Mouse (Mus musculus) CH12.LX (cell line): ENCODE measurements around the gene Cyp2c23. TPM values are rescaled to one million over a fixed set of nuclear protein-coding genes. Genes with fewer than 3 reads are reported as not detected.

ENCODE experiments used
- DNase-seq: peaks from one replicate; pipeline ENCODE4 v3.0.0-alpha.2; 2013; ENCODE audit errors: extremely low read depth
- H3K27ac ChIP-seq: 2 replicates; pipeline ENCODE4 v1.5.1; 2012; ENCODE audit warnings: low read depth, mild to moderate bottlenecking, control low read depth, moderate library complexity; ENCODE audit not compliant: insufficient read depth
- H3K27me3 ChIP-seq: replicated peaks from 2 replicates; pipeline ENCODE3; 2012; ENCODE audit warnings: inconsistent platforms
- H3K36me3 ChIP-seq, 2 experiments: replicated peaks in 1 of 2; 2 replicates each; pipeline versions ENCODE3 to v1.6.1; 2012; ENCODE audit warnings: inconsistent platforms in 1 of 2, low read length in 1 of 2, mild to moderate bottlenecking in 1 of 2, mixed read lengths in 1 of 2, moderate library complexity in 1 of 2; ENCODE audit not compliant: control insufficient read depth in 1 of 2, insufficient read depth in 1 of 2
- H3K4me1 ChIP-seq, 2 experiments: 2 replicates each; pipeline ENCODE4 v1.6.1; 2012; ENCODE audit warnings: inconsistent platforms in 1 of 2, moderate library complexity in 1 of 2; ENCODE audit not compliant: insufficient read depth in 2 of 2, control insufficient read depth in 1 of 2
- H3K4me2 ChIP-seq: 2 replicates; pipeline ENCODE4 v1.6.1; 2012; ENCODE audit warnings: low read depth, mild to moderate bottlenecking, control low read depth; ENCODE audit not compliant: poor library complexity, insufficient read depth, severe bottlenecking
- H3K4me3 ChIP-seq, 3 experiments: fragments of 150-350 bp in 1 of 3; sonication (generic) in 1 of 3; replicated peaks in 1 of 3; 2 replicates each; pipeline versions ENCODE3 to v1.5.1; 2011 to 2012; ENCODE audit warnings: low read depth in 2 of 3, low read length in 2 of 3, mild to moderate bottlenecking in 2 of 3, moderate library complexity in 2 of 3, control low read depth in 1 of 3, improper control_type of control experiment in 1 of 3, inconsistent platforms in 1 of 3, mixed read lengths in 1 of 3; ENCODE audit not compliant: poor library complexity in 1 of 3
- H3K79me2 ChIP-seq: replicated peaks from 2 replicates; pipeline ENCODE4 v1.6.1; 2012; ENCODE audit warnings: mild to moderate bottlenecking, moderate library complexity; ENCODE audit not compliant: control insufficient read depth, poor library complexity, insufficient read depth, severe bottlenecking; ENCODE audit errors: extremely low read depth
- H3K9ac ChIP-seq: 2 replicates; pipeline ENCODE4 v1.6.1; 2012; ENCODE audit warnings: low read depth, mild to moderate bottlenecking, control low read depth, moderate library complexity; ENCODE audit not compliant: insufficient read depth
- H3K9me3 ChIP-seq: replicated peaks from 2 replicates; pipeline ENCODE3; 2012; ENCODE audit warnings: low read length, inconsistent platforms, mixed read lengths
- BHLHE40 ChIP-seq: IDR thresholded peaks from 2 replicates; pipeline ENCODE4 v1.6.1; 2011; ENCODE audit warnings: mild to moderate bottlenecking, low read depth, low read length, improper control_type of control experiment
- CHD1 ChIP-seq: IDR thresholded peaks from 2 replicates; pipeline ENCODE4 v1.6.1; 2012; ENCODE audit warnings: low read depth, low read length, improper control_type of control experiment, inconsistent platforms
- CHD2 ChIP-seq: IDR thresholded peaks from 2 replicates; pipeline ENCODE4 v1.6.1; 2011; ENCODE audit warnings: low read length, improper control_type of control experiment
- CTCF ChIP-seq, 2 experiments: IDR thresholded peaks in 1 of 2; conservative IDR thresholded peaks in 1 of 2; 2 replicates each; pipeline ENCODE4 v1.5.1; 2011 to 2012; ENCODE audit warnings: low read depth in 2 of 2, low read length in 2 of 2, improper control_type of control experiment in 1 of 2, inconsistent platforms in 1 of 2, mild to moderate bottlenecking in 1 of 2, moderate library complexity in 1 of 2
- E2F4 ChIP-seq: IDR thresholded peaks from 2 replicates; pipeline ENCODE4 v1.6.1; 2011; ENCODE audit warnings: low read depth, low read length, improper control_type of control experiment; ENCODE audit not compliant: insufficient replicate concordance
- ELF1 ChIP-seq: IDR thresholded peaks from 2 replicates; pipeline ENCODE4 v1.6.1; 2014; ENCODE audit warnings: low read depth, mild to moderate bottlenecking, inconsistent platforms, low read length, improper control_type of control experiment
- EP300 ChIP-seq: IDR thresholded peaks from 2 replicates; pipeline ENCODE4 v1.6.1; 2011; ENCODE audit warnings: low read length, improper control_type of control experiment
- ETS1 ChIP-seq: conservative IDR thresholded peaks from 2 replicates; pipeline ENCODE4 v1.6.1; 2012; ENCODE audit warnings: low read depth, mild to moderate bottlenecking, inconsistent platforms, low read length, improper control_type of control experiment, moderate library complexity
- GABPA ChIP-seq: IDR thresholded peaks from 2 replicates; pipeline ENCODE4 v1.6.1; 2012; ENCODE audit warnings: low read depth, low read length, improper control_type of control experiment, inconsistent platforms; ENCODE audit not compliant: insufficient replicate concordance
- HCFC1 ChIP-seq: IDR thresholded peaks from 2 replicates; pipeline ENCODE4 v1.6.1; 2012; ENCODE audit warnings: low read depth, mild to moderate bottlenecking, inconsistent platforms, low read length, improper control_type of control experiment
- IRF4 ChIP-seq: IDR thresholded peaks from 2 replicates; pipeline ENCODE4 v1.6.1; 2014; ENCODE audit warnings: low read depth, mild to moderate bottlenecking, inconsistent platforms, low read length, improper control_type of control experiment
- JUN ChIP-seq: IDR thresholded peaks from 2 replicates; pipeline ENCODE4 v1.6.1; 2011; ENCODE audit warnings: low read depth, mild to moderate bottlenecking, low read length, improper control_type of control experiment, moderate library complexity; ENCODE audit not compliant: insufficient read depth
- JUND ChIP-seq: conservative IDR thresholded peaks from 2 replicates; pipeline ENCODE4 v1.6.1; 2011; ENCODE audit warnings: low read depth, low read length, improper control_type of control experiment
- KAT2A ChIP-seq: IDR thresholded peaks from 2 replicates; pipeline ENCODE4 v1.6.1; 2012; ENCODE audit warnings: low read length, improper control_type of control experiment, inconsistent platforms; ENCODE audit not compliant: insufficient replicate concordance
- MAFK ChIP-seq: IDR thresholded peaks from 2 replicates; pipeline ENCODE4 v1.6.1; 2011; ENCODE audit warnings: low read length, improper control_type of control experiment; ENCODE audit not compliant: insufficient replicate concordance
- MAX ChIP-seq: IDR thresholded peaks from 2 replicates; pipeline ENCODE4 v1.6.1; 2011; ENCODE audit warnings: low read length, improper control_type of control experiment
- MAZ ChIP-seq: IDR thresholded peaks from 2 replicates; pipeline ENCODE4 v1.6.1; 2012; ENCODE audit warnings: low read depth, mild to moderate bottlenecking, inconsistent platforms, low read length, improper control_type of control experiment, moderate library complexity
- MEF2A ChIP-seq: IDR thresholded peaks from 2 replicates; pipeline ENCODE4 v1.6.1; 2014; ENCODE audit warnings: low read depth, mild to moderate bottlenecking, inconsistent platforms, low read length, improper control_type of control experiment, borderline replicate concordance
- MXI1 ChIP-seq: IDR thresholded peaks from 2 replicates; pipeline ENCODE4 v1.6.1; 2011; ENCODE audit warnings: mild to moderate bottlenecking, low read depth, low read length, improper control_type of control experiment
- MYC ChIP-seq: IDR thresholded peaks from 2 replicates; pipeline ENCODE4 v1.6.1; 2011; ENCODE audit warnings: low read depth, mild to moderate bottlenecking, improper control_type of control experiment, low read length
- NELFE ChIP-seq: IDR thresholded peaks from 2 replicates; pipeline ENCODE4 v1.6.1; 2011; ENCODE audit warnings: low read depth, low read length, improper control_type of control experiment
- NRF1 ChIP-seq: IDR thresholded peaks from 2 replicates; pipeline ENCODE4 v1.6.1; 2014; ENCODE audit warnings: low read depth, mild to moderate bottlenecking, inconsistent platforms, low read length, improper control_type of control experiment, moderate library complexity
- PAX5 ChIP-seq: IDR thresholded peaks from 2 replicates; pipeline ENCODE4 v1.6.1; 2012; ENCODE audit warnings: low read length, inconsistent platforms, mixed read lengths
- POLR2A ChIP-seq: IDR thresholded peaks from 2 replicates; pipeline ENCODE4 v1.6.1; 2011; ENCODE audit warnings: low read depth, mild to moderate bottlenecking, improper control_type of control experiment, low read length
- POLR2AphosphoS2 ChIP-seq: IDR thresholded peaks from 2 replicates; pipeline ENCODE4 v1.6.1; 2011; ENCODE audit warnings: low read depth, low read length, improper control_type of control experiment
- RAD21 ChIP-seq: IDR thresholded peaks from 2 replicates; pipeline ENCODE4 v1.6.1; 2011; ENCODE audit warnings: low read depth, mild to moderate bottlenecking, low read length, improper control_type of control experiment, moderate library complexity
- RCOR1 ChIP-seq: conservative IDR thresholded peaks from 2 replicates; pipeline ENCODE4 v1.6.1; 2012; ENCODE audit warnings: low read depth, mild to moderate bottlenecking, inconsistent platforms, low read length, improper control_type of control experiment
- SIN3A ChIP-seq: IDR thresholded peaks from 2 replicates; pipeline ENCODE4 v1.6.1; 2012; ENCODE audit warnings: low read length, improper control_type of control experiment, inconsistent platforms
- SMC3 ChIP-seq: IDR thresholded peaks from 2 replicates; pipeline ENCODE4 v1.6.1; 2011; ENCODE audit warnings: low read depth, low read length, improper control_type of control experiment
- TBP ChIP-seq: conservative IDR thresholded peaks from 2 replicates; pipeline ENCODE4 v1.6.1; 2011; ENCODE audit warnings: low read depth, low read length, improper control_type of control experiment
- TCF12 ChIP-seq: IDR thresholded peaks from 2 replicates; pipeline ENCODE4 v1.6.1; 2014; ENCODE audit warnings: low read depth, mild to moderate bottlenecking, inconsistent platforms, low read length, improper control_type of control experiment
- UBTF ChIP-seq: IDR thresholded peaks from 2 replicates; pipeline ENCODE4 v1.6.1; 2012; ENCODE audit warnings: low read depth, mild to moderate bottlenecking, inconsistent platforms, low read length, improper control_type of control experiment, moderate library complexity
- USF1 ChIP-seq: IDR thresholded peaks from 2 replicates; pipeline ENCODE4 v1.6.1; 2014; ENCODE audit warnings: low read depth, mild to moderate bottlenecking, inconsistent platforms, low read length, improper control_type of control experiment
- USF2 ChIP-seq: conservative IDR thresholded peaks from 2 replicates; pipeline ENCODE4 v1.6.1; 2011; ENCODE audit warnings: low read depth, low read length, improper control_type of control experiment
- ZC3H11A ChIP-seq: IDR thresholded peaks from 2 replicates; pipeline ENCODE4 v1.6.1; 2012; ENCODE audit warnings: low read depth, mild to moderate bottlenecking, inconsistent platforms, low read length, improper control_type of control experiment
- ZKSCAN1 ChIP-seq: IDR thresholded peaks from 2 replicates; pipeline ENCODE4 v1.6.1; 2012; ENCODE audit warnings: low read depth, inconsistent platforms, low read length, improper control_type of control experiment, borderline replicate concordance
- ZMIZ1 ChIP-seq: IDR thresholded peaks from 2 replicates; pipeline ENCODE4 v1.6.1; 2012; ENCODE audit warnings: low read depth, mild to moderate bottlenecking, inconsistent platforms, low read length, improper control_type of control experiment
- ZNF384 ChIP-seq: IDR thresholded peaks from 2 replicates; pipeline ENCODE4 v1.6.1; 2012; ENCODE audit warnings: low read depth, low read length, improper control_type of control experiment, inconsistent platforms
- dilution Hi-C: fragments of 300-500 bp; cut with MboI; formaldehyde crosslinking; loops from 2 replicates; pipeline ENCODE4 v1.14.3; 2020; ENCODE audit warnings: low sequenced_read_pairs; ENCODE audit not compliant: extremely low pct_unique_long_range_greater_than_20kb, extremely low pct_ligation_motif_present
- in situ Hi-C: fragments of 300-500 bp; cut with MboI; formaldehyde crosslinking; loops from 3 replicates; pipeline ENCODE4 v1.14.3; 2019; ENCODE audit warnings: low sequenced_read_pairs, low pct_ligation_motif_present, low pct_unique_long_range_greater_than_20kb, mixed read lengths
- polyA plus RNA-seq: library from polyadenylated mRNA; unstranded; fragments of >175 nt; gene quantifications from 2 replicates; pipeline ENCODE4 v1.2.1, GENCODE M21; 2012; ENCODE audit warnings: low read depth; ENCODE audit not compliant: insufficient read length
- total RNA-seq, 2 experiments: library from RNA; depleted of rRNA; stranded (reverse); fragments of 300-350 nt in 1 of 2; fragments of >200 nt in 1 of 2; gene quantifications; 2 replicates each; pipeline ENCODE4 v1.2.3; 2012 to 2014

The Cyp2c23 gene
- total and polyA plus RNA-seq, 3 experiments: 0.11 to 0.13 TPM; not detected in 1

DNA sequence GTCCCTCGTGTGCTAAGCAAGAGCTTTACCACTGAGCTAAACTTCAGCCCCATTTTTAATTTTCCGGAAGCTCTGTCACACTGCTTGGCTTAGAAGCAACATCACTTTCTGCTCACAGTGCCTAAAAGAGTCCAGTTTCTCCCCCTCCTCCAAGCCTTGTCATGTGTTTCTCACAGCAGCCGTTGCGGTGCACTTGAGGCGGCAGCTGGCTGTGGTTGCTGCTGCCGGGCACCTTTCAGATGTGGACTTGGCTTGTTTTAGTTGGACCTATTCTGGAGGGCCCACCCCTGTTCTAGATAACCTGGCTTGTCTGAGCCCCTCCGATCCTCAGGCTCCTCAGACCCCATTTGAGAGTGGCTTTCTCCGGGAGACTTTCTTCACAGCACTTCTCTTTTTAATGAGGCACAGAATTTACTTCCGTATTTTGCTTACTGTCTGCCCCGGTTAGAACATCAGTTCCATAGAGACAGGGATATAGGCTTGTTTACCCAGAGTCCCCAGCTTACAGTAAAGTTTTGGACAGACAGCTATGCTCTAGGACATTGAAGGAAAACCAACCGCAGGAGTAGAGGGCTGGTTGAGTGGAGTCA lies 63.4 kb downstream of the Cyp2c23 start:
- Histone ChIP-seq H3K9me3 (peaks cover 2% of the 10 kb centered on the region), H3K4me1 (peaks cover 4 to 23% of the 10 kb centered on the region in 2 experiments; a peak in 3 of 4 replicates), H3K27me3 (no peaks in the 10 kb centered on the region), H3K27ac (no peak overlapping the region), H3K36me3 (no peaks in the 10 kb centered on the region), H3K79me2 (no peaks in the 10 kb centered on the region), H3K4me3 (no peak overlapping the region), H3K9ac (no peak overlapping the region), H3K4me2 (no peak overlapping the region)
- in situ Hi-C loops: no loop called here
- dilution Hi-C loops: no loop called here
- TF ChIP-seq CHD1 (no peak), NELFE (no peak), ELF1 (no peak; the same call in 1 of the 2 replicates), TBP (no peak), UBTF (no peak), MXI1 (peak; percentile 44; the same call in 1 of the 2 replicates), HCFC1 (no peak), MAX (peak; percentile 38; the same call in 1 of the 2 replicates), ZC3H11A (no peak), MAFK (no peak), ZMIZ1 (no peak), CHD2 (peak; percentile 33; the same call in 1 of the 2 replicates), JUND (no peak), E2F4 (no peak), KAT2A (no peak), RAD21 (no peak), ZKSCAN1 (no peak), ETS1 (peak; percentile 48), TCF12 (no peak), GABPA (no peak), SMC3 (no peak), USF1 (no peak), JUN (no peak), MYC (no peak), MEF2A (no peak), PAX5 (no peak), IRF4 (no peak), NRF1 (no peak), EP300 (peak; percentile 33; the same call in 1 of the 2 replicates), POLR2A (no peak), POLR2AphosphoS2 (no peak), ZNF384 (no peak), SIN3A (0 out of 2 replicates have a peak, but pooled peaks have one; percentile 39), USF2 (no peak), CTCF (conservative IDR thresholded peaks at IDR 0.05 in 1 of 2, IDR thresholded peaks at IDR 0.05 in 1 of 2; ENCODE audit: low read depth in 2 of 2, low read length in 2 of 2) (no peak), RCOR1 (no peak), BHLHE40 (peak; percentile 44; the same call in 1 of the 2 replicates), MAZ (0 out of 2 replicates have a peak, but pooled peaks have one; percentile 24)
- peak; percentile 76 for DNase-seq
